Mouse (Mus musculus) kidney, adult 2 months (tissue): ENCODE results near the gene Sytl2. TPM values are rescaled to one million over a fixed set of nuclear protein-coding genes. Genes with fewer than 3 reads are reported as not detected.

Experiments
- DNase-seq: peaks from one replicate; pipeline ENCODE4 v3.0.0; 2021
- H3K27ac ChIP-seq: fragments of 200-500 bp; 2 replicates; pipeline ENCODE4 v1.5.1; 2012; ENCODE audit warnings: low read depth, low read length, control low read depth, inconsistent platforms; ENCODE audit not compliant: insufficient read depth
- H3K27me3 ChIP-seq: fragments of 200-500 bp; replicated peaks from 2 replicates; pipeline ENCODE4 v1.6.1; 2012; ENCODE audit warnings: mild to moderate bottlenecking, moderate library complexity, low read length, inconsistent platforms; ENCODE audit not compliant: control insufficient read depth, insufficient read depth
- H3K36me3 ChIP-seq: fragments of 200-500 bp; 2 replicates; pipeline ENCODE4 v1.6.1; 2012; ENCODE audit warnings: mild to moderate bottlenecking, moderate library complexity, low read length, inconsistent platforms; ENCODE audit not compliant: control insufficient read depth, insufficient read depth
- H3K4me1 ChIP-seq: fragments of 200-500 bp; 2 replicates; pipeline ENCODE4 v1.6.1; 2011; ENCODE audit warnings: low read length; ENCODE audit not compliant: control insufficient read depth, insufficient read depth
- H3K4me3 ChIP-seq: fragments of 200-500 bp; 2 replicates; pipeline ENCODE4 v1.5.1; 2011; ENCODE audit warnings: mild to moderate bottlenecking, low read depth, low read length, control low read depth; ENCODE audit not compliant: insufficient read depth
- CTCF ChIP-seq: fragments of 200-500 bp; conservative IDR thresholded peaks from 2 replicates; pipeline ENCODE4 v1.5.1; 2011; ENCODE audit warnings: low read depth, mild to moderate bottlenecking, control low read depth, low read length, moderate library complexity, mixed read lengths; ENCODE audit not compliant: insufficient read depth, insufficient read length
- POLR2A ChIP-seq: fragments of 200-500 bp; IDR thresholded peaks from one replicate; pipeline ENCODE4 v1.6.1; 2011; ENCODE audit warnings: low read depth, low read length, control low read depth
- WGBS: fragments of 180-500 bp; shearing (Covaris S2); methylation state at CpG from one replicate; pipeline ENCODE4 v1.1.7; 2018; 5-methylcytosine and 5-hydroxymethylcytosine counted together
- polyA plus RNA-seq: library from polyadenylated mRNA; depleted of rRNA; stranded (reverse); fragments of >200 nt; gene quantifications from 2 replicates; pipeline ENCODE4 v1.2.3, GENCODE M21; 2012

Sytl2 gene
- polyA plus RNA-seq, 1 experiment: 9.0 TPM

- TF ChIP-seq POLR2A (no peak), CTCF (no peak)
- 74% methylated on average over 1 of the region's 1 CpGs for WGBS
- no peaks in the 10 kb centered on the region for H3K27me3 ChIP-seq
- H3K27ac ChIP-seq: no peak overlapping the region
- no peaks in the 10 kb centered on the region for H3K4me1 ChIP-seq
- no peak for DNase-seq
- H3K36me3 ChIP-seq: no peaks in the 10 kb centered on the region
- no peak overlapping the region for H3K4me3 ChIP-seq
Measured at GRCm38 (mm10) chr7:90282786-90283185, 19.3 kb upstream of the Sytl2 start.

- WGBS: 78% methylated on average over 7 of the region's 7 CpGs
- DNase-seq: no peak
- no peaks in the 10 kb centered on the region for H3K27me3 ChIP-seq
- no peak overlapping the region for H3K27ac ChIP-seq
- TF ChIP-seq CTCF: no peak
- TF ChIP-seq POLR2A: no peak
- H3K4me3 ChIP-seq: no peak overlapping the region
- no peaks in the 10 kb centered on the region for H3K36me3 ChIP-seq
- no peaks in the 10 kb centered on the region for H3K4me1 ChIP-seq
Measured at GRCm38 (mm10) chr7:90284793-90285192, 17.3 kb upstream of the Sytl2 start.

DNA sequence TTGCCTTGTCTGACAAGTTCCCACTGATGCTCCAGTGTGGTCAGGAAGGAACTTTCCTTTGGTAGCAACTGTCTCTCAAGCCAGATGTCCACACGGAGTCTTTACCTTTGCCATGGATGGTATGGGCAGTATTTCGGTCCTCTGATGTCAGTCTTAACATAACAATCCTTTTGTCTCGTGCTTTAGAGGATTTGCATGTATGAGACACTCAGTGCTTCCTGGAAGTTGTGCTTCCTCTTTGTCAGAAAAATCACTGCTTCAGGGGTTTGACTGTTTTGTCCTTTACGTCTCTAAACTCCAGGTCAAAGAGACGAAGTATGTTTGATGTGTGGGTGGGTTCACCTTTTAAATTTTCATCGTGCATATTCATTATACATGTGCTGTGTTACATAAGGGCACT, 10.2 kb upstream of the Sytl2 start:
- no peak for DNase-seq
- no peaks in the 10 kb centered on the region for H3K36me3 ChIP-seq
- TF ChIP-seq CTCF (no peak), POLR2A (no peak)
- H3K27ac ChIP-seq: no peak overlapping the region
- 86% methylated on average over 6 of the region's 6 CpGs for WGBS
- no peaks in the 10 kb centered on the region for H3K4me1 ChIP-seq
- no peak overlapping the region for H3K4me3 ChIP-seq
- H3K27me3 ChIP-seq: no peaks in the 10 kb centered on the region

- no peaks in the 10 kb centered on the region for H3K36me3 ChIP-seq
- no peaks in the 10 kb centered on the region; the same call in 1 of the 2 replicates for H3K27me3 ChIP-seq
- peak overlapping the region; percentile 46 for H3K4me3 ChIP-seq
- 0 out of 2 replicates have a peak overlapping the region, but pooled peaks have one; percentile 11 for H3K27ac ChIP-seq
- no peak for DNase-seq
- 4% methylated on average over 27 of the region's 27 CpGs for WGBS
- TF ChIP-seq CTCF (no peak), POLR2A (no peak)
- H3K4me1 ChIP-seq: peaks cover 7% of the 10 kb centered on the region
Measured at GRCm38 (mm10) chr7:90302647-90303552, 848 bp downstream of the Sytl2 start.

DNA sequence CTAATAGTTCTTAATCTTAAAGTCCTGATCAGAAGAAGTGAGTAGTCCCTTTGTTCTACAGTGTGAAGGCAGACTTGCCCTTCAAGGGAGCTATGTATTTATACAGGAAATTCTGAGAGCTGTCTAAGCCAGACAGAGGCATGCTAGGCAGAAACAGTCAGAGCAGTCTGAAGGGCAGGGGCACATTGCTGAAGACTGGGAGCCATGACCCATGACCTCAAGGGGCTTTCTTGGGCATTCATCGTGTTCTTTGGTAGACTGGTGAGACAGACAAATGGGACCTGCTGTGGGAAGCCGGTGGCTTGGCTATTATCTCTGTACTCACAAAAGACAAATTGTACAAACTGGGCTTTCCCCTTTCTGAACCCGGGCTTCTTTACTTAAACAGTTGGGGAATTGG, 4.0 kb downstream of the Sytl2 start:
- TF ChIP-seq CTCF (no peak), POLR2A (no peak)

DNA sequence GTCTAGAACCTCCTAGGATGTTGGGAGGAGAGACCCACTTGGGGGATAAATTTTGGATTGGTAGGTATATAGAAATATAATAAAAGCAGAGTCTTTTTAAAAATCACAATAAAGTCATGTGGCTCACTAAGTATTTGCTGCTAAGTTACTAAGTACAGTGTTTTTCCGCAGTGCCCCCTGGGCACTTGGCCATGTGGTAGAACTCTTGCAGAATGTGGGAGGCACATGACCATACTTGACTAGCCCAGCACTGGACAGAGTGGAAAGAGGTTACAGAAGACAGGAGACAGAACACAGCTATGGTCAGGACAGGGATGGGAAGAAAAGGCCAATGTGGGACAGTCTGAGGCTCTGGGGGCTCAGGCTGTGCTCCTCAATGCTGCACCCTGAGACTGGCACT, 4.9 kb downstream of the Sytl2 start:
- Histone ChIP-seq H3K4me1 (peaks cover 7% of the 10 kb centered on the region), H3K27ac (peak overlapping the region; percentile 77), H3K36me3 (no peaks in the 10 kb centered on the region), H3K4me3 (no peak overlapping the region), H3K27me3 (no peaks in the 10 kb centered on the region)
- 32% methylated on average over 1 of the region's 1 CpGs for WGBS
- DNase-seq: peak; percentile 74
- no peak for TF ChIP-seq POLR2A
- no peak for TF ChIP-seq CTCF

More for the DNA sequence above, 4.0 kb downstream of the Sytl2 start:
- Histone ChIP-seq H3K36me3 (no peaks in the 10 kb centered on the region), H3K4me3 (no peak overlapping the region), H3K4me1 (peaks cover 7% of the 10 kb centered on the region), H3K27me3 (no peaks in the 10 kb centered on the region), H3K27ac (peak overlapping the region; percentile 63; the same call in 1 of the 2 replicates)
- 36% methylated on average over 3 of the region's 3 CpGs for WGBS
- DNase-seq: peak; percentile 19

- H3K27me3 ChIP-seq: no peaks in the 10 kb centered on the region
- 80% methylated on average over 6 of the region's 6 CpGs for WGBS
- H3K4me1 ChIP-seq: peaks cover 12% of the 10 kb centered on the region
- no peaks in the 10 kb centered on the region for H3K36me3 ChIP-seq
- H3K27ac ChIP-seq: no peak overlapping the region
- no peak for TF ChIP-seq POLR2A
- no peak for TF ChIP-seq CTCF
- DNase-seq: no peak
- no peak overlapping the region for H3K4me3 ChIP-seq
Measured at GRCm38 (mm10) chr7:90308003-90308402, 6.0 kb downstream of the Sytl2 start.
